Mouse (Mus musculus) testis, adult 2 months (tissue): ENCODE measurements around the gene Zfp119b.

Experiments used
- CTCF ChIP-seq: fragments of 200-500 bp; IDR thresholded peaks from 2 replicates; pipeline ENCODE4 v1.5.1; 2012; ENCODE audit warnings: low read depth, mild to moderate bottlenecking, inconsistent platforms, low read length, moderate library complexity; ENCODE audit not compliant: control insufficient read depth, insufficient read depth, insufficient replicate concordance
- POLR2A ChIP-seq: fragments of 200-500 bp; IDR thresholded peaks from 2 replicates; pipeline ENCODE4 v1.6.1; 2012; ENCODE audit warnings: low read depth, mild to moderate bottlenecking, inconsistent platforms, low read length, moderate library complexity; ENCODE audit not compliant: control insufficient read depth

GRCm38 (mm10) chr17:55986030-55986961, 37.0 kb upstream of the Zfp119b start, which contains the start of gene Fsd1:
- TF ChIP-seq CTCF (no peak), POLR2A (no peak)
